Mouse (Mus musculus) E14TG2a.4 (cell line): ENCODE data around the gene Stag3.
A peak's percentile ranks its signal among the peaks of the same experiment; 100 is the strongest.

ENCODE experiments used
- H3K27me3 ChIP-seq: 2 replicates; pipeline ENCODE4 v1.6.1; 2014; ENCODE audit warnings: low read length, control low read depth; ENCODE audit not compliant: insufficient read depth
- H3K36me3 ChIP-seq: 2 replicates; pipeline ENCODE4 v1.6.1; 2014; ENCODE audit warnings: low read length, control low read depth; ENCODE audit not compliant: insufficient read depth
- H3K4me1 ChIP-seq: replicated peaks from 2 replicates; pipeline ENCODE4 v1.6.1; 2014; ENCODE audit warnings: low read depth, low read length, control low read depth
- H3K4me3 ChIP-seq: replicated peaks from 2 replicates; pipeline ENCODE4 v1.5.1; 2014; ENCODE audit warnings: mild to moderate bottlenecking, low read length
- H3K9me3 ChIP-seq: 2 replicates; pipeline ENCODE4 v1.6.1; 2014; ENCODE audit warnings: low read length, control low read depth
- CTCF ChIP-seq: conservative IDR thresholded peaks from 2 replicates; pipeline ENCODE4 v1.5.1; 2014; ENCODE audit warnings: low read length
- NANOG ChIP-seq: IDR thresholded peaks from 2 replicates; pipeline ENCODE4 v1.6.1; 2014; ENCODE audit warnings: borderline replicate concordance, low read length, mixed read lengths
- POU5F1 ChIP-seq: IDR thresholded peaks from 2 replicates; pipeline ENCODE4 v1.6.1; 2014; ENCODE audit warnings: low read length, borderline replicate concordance

Gene Stag3

GRCm38 (mm10) chr5:138279585-138280424 is at the start of gene Stag3, which contains the start of the genes Gm43720 and Gpc2:
TSS of gene Stag3 (plus strand) at chr5:138280240.
TSS of gene Gm43720 (minus strand) at chr5:138279958.
TSS of gene Gpc2 (minus strand) at chr5:138280005.
- peaks cover 53% of the 10 kb centered on the region for H3K4me1 ChIP-seq
- peaks cover 37% of the 10 kb centered on the region for H3K27me3 ChIP-seq
- peaks cover 60% of the 10 kb centered on the region for H3K36me3 ChIP-seq
- no peaks in the 10 kb centered on the region for H3K9me3 ChIP-seq
- TF ChIP-seq POU5F1 (no peak), CTCF (no peak), NANOG (no peak)
- H3K4me3 ChIP-seq: peak within 1 kb of the TSS; percentile 88

GRCm38 (mm10) chr5:138233778-138234177 is 46.3 kb upstream of the Stag3 start:
- H3K36me3 ChIP-seq: no peaks in the 10 kb centered on the region
- H3K27me3 ChIP-seq: no peaks in the 10 kb centered on the region
- H3K4me3 ChIP-seq: no peak overlapping the region
- H3K4me1 ChIP-seq: no peaks in the 10 kb centered on the region
- TF ChIP-seq CTCF (no peak), POU5F1 (no peak), NANOG (no peak)
- no peaks in the 10 kb centered on the region for H3K9me3 ChIP-seq

GRCm38 (mm10) chr5:138234224-138234623 is 45.8 kb upstream of the Stag3 start:
- TF ChIP-seq NANOG (no peak), POU5F1 (no peak), CTCF (no peak)
- H3K9me3 ChIP-seq: no peaks in the 10 kb centered on the region
- H3K4me1 ChIP-seq: no peaks in the 10 kb centered on the region
- H3K36me3 ChIP-seq: no peaks in the 10 kb centered on the region
- H3K4me3 ChIP-seq: no peak overlapping the region
- H3K27me3 ChIP-seq: no peaks in the 10 kb centered on the region

- Histone ChIP-seq H3K36me3 (no peaks in the 10 kb centered on the region), H3K9me3 (no peaks in the 10 kb centered on the region), H3K4me3 (no peak overlapping the region), H3K4me1 (no peaks in the 10 kb centered on the region), H3K27me3 (peaks cover 2% of the 10 kb centered on the region; the same call in 1 of the 2 replicates)
- no peak for TF ChIP-seq POU5F1
- no peak for TF ChIP-seq CTCF
- no peak for TF ChIP-seq NANOG
Measured at GRCm38 (mm10) chr5:138241511-138241910, 38.5 kb upstream of the Stag3 start.

- Histone ChIP-seq H3K4me3 (no peak overlapping the region), H3K36me3 (no peaks in the 10 kb centered on the region)
- TF ChIP-seq POU5F1 (no peak), CTCF (no peak), NANOG (no peak)
Measured at GRCm38 (mm10) chr5:138251144-138251543, 28.9 kb upstream of the Stag3 start.

GRCm38 (mm10) chr5:138253061-138253460 is 27.0 kb upstream of the Stag3 start:
- no peak overlapping the region for H3K4me3 ChIP-seq
- H3K27me3 ChIP-seq: no peaks in the 10 kb centered on the region
- 0 out of 2 replicates have a peak, but pooled peaks cover 6% of the 10 kb centered on the region for H3K9me3 ChIP-seq
- H3K36me3 ChIP-seq: peaks cover 11% of the 10 kb centered on the region
- TF ChIP-seq NANOG: no peak
- TF ChIP-seq CTCF: peak; percentile 31
- no peak for TF ChIP-seq POU5F1
- H3K4me1 ChIP-seq: peaks cover 28% of the 10 kb centered on the region

More at GRCm38 (mm10) chr5:138251144-138251543, 28.9 kb upstream of the Stag3 start:
- 0 out of 2 replicates have a peak, but pooled peaks cover 6% of the 10 kb centered on the region for H3K9me3 ChIP-seq
- H3K27me3 ChIP-seq: no peaks in the 10 kb centered on the region
- H3K4me1 ChIP-seq: peaks cover 13% of the 10 kb centered on the region

GRCm38 (mm10) chr5:138255353-138256093 is 24.5 kb upstream of the Stag3 start, which contains the start of gene Lamtor4:
TSS of gene Lamtor4 (plus strand) at chr5:138255482.
- Histone ChIP-seq H3K9me3 (no peaks in the 10 kb centered on the region), H3K27me3 (no peaks in the 10 kb centered on the region), H3K4me1 (peaks cover 48% of the 10 kb centered on the region), H3K4me3 (peak within 1 kb of the TSS; percentile 95), H3K36me3 (peaks cover 36% of the 10 kb centered on the region)
- TF ChIP-seq POU5F1 (no peak), NANOG (no peak), CTCF (no peak)

- TF ChIP-seq POU5F1: no peak
- TF ChIP-seq CTCF: no peak
- TF ChIP-seq NANOG: no peak
Measured at GRCm38 (mm10) chr5:138256094-138256467, 24.0 kb upstream of the Stag3 start.

More at GRCm38 (mm10) chr5:138256094-138256467, 24.0 kb upstream of the Stag3 start:
- Histone ChIP-seq H3K27me3 (no peaks in the 10 kb centered on the region), H3K9me3 (no peaks in the 10 kb centered on the region), H3K4me1 (peaks cover 53% of the 10 kb centered on the region), H3K4me3 (peak overlapping the region; percentile 95), H3K36me3 (peaks cover 41% of the 10 kb centered on the region)
